Mouse (Mus musculus): ENCODE data around the gene Fat3. TPM values are rescaled to one million over a fixed set of nuclear protein-coding genes. Genes with fewer than 3 reads are reported as not detected.

Gene Fat3
- total RNA-seq, 2 experiments from 2014 or later, result 4.2 TPM

DNA sequence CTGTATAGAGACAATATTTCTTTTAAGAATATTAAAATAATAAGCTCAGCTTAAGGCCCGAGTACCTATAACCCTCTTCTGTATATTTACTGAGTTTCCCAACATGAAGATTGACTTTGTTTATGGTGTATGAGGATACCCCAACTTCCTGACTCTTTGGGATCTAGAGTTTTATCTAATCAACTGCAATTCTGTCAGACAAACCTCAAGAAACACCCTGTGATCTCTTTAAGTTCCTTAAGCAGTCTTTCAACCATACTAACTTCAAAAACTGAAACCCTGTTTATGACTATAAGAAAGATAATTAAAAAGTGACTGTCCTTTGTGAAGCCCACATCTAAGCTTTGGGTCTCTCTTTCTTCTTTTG lies 546.8 kb downstream of the Fat3 start:
- no peak for DNase-seq (ENCODE audit: low spot score in 2 of 2)

DNA sequence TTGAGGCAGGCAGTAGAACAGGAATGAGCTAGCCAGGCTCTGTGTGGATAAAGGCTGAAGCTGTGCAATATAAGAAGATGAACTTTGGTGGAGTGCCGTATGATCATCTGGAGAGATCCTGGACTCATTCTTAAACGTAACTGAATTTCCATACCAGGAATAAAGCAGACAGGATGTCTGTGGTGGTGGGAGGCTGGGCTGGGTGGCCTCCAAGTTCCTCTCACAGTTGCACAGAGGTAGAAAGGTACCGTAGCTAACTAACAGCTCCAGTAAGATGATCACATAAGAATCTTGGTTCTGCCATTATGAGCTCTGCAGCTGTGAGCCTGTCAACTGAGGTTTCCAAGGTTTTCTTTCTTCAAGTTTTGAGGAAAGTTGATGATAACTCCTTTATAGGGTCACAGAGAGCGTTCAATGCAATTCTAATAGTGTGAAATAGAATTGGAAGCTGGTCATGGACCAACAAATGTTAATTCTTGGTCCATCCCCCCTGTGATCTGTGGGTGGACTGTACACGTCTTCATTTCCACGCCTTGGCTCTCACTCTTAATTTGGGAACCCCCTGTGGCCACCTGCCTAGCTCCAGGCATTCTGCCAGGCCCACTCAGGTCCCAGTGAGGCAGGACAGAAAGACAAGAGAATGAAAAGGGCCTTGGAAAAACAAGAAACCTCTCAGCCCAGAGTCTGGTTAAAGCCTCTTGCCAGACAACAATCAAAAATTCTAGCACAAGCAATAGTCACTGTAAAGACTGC lies 547.3 kb downstream of the Fat3 start:
- no peak for DNase-seq (ENCODE audit: low spot score in 2 of 2)

DNA sequence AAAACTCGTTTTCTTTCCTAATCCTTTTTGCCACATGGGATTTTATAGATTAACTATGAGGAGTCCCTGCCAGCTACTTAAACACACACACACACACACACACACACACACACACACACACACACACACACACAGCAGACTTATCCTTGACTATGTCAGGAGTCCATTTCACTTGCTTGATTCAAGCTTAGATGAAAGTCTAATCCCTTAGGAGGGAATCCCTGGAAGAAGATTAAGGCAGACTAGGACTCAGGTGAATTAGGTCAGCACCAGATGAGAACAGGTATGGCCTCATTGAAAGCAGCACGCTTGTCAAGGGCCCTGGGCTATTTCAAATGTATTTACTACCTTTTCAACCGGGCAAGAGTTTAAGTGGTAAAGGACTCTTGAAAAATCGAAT lies 553.0 kb downstream of the Fat3 start:
- no peak for DNase-seq (ENCODE audit: low spot score in 2 of 2)

DNA sequence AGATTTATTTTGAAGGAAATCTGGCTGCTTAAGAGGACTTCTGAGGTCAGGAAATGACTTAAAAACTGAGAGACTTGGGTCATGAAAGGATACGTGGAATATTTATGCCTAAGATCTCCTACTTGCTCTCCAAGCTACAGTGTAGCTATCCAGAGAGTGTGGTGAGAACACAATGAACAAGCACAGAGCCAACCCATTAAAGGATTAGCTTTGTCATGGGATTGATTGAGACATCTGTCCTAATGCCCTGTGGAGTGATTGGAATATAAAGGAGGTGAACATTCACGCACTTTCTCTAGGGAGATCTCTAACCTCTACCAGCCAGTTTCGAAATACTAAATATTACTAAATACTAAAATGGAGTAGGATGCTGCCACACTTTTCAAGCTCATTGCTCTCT lies 556.9 kb downstream of the Fat3 start:
- no peak for DNase-seq (ENCODE audit: low spot score in 2 of 2)

DNA sequence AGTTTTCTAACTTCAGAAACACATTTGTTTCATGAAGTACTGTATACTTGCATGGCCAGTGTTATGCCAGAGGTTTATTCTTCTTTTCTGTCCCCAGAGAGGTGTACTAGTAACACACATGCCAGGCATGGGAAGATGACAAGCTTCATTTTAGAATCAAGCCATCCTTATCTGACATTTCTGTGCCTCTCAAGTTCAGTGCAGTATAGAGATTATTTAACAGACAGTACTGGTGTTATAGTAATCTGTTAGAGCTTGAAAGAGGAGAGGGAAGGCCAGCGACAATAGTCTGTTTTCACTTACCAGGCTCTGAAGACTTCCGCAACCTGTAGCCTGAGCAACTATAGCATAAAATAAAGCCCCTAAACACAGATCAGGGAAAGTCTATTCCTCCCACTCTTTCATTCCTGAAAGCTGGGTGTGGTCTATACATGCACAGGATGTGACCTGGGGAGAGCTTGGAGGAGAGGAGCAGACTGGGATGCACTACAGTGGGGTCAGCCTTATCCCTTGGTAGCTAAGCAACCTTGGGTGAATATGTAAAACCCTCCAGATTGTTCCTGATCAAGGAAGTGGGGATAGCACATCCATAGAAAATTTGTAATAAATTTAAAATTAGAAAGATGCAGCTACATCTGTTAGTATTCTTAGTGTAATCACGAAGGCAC lies 557.5 kb downstream of the Fat3 start:
- DNase-seq (ENCODE audit: low spot score in 2 of 2), result no peak

DNA sequence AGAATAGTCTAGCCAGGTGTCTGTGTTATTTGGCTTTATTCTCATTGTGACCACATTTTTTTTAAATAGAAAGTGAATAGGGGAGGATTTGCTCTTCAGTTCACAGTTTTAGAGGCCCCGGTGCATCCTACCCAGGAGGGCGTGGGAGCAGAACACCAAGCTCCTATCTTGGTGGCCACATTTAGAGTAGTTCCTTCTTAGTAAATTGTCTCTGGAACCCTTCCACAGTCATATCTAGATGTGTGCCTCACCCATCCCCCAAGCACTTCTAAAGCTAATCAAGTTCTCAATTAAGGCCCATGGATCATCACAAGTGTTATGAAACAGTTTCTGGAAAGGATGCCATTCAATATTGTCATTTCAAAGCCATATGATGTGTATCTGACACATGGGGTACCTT lies 559.3 kb downstream of the Fat3 start:
- no peak for DNase-seq (ENCODE audit: low spot score in 2 of 2)

DNA sequence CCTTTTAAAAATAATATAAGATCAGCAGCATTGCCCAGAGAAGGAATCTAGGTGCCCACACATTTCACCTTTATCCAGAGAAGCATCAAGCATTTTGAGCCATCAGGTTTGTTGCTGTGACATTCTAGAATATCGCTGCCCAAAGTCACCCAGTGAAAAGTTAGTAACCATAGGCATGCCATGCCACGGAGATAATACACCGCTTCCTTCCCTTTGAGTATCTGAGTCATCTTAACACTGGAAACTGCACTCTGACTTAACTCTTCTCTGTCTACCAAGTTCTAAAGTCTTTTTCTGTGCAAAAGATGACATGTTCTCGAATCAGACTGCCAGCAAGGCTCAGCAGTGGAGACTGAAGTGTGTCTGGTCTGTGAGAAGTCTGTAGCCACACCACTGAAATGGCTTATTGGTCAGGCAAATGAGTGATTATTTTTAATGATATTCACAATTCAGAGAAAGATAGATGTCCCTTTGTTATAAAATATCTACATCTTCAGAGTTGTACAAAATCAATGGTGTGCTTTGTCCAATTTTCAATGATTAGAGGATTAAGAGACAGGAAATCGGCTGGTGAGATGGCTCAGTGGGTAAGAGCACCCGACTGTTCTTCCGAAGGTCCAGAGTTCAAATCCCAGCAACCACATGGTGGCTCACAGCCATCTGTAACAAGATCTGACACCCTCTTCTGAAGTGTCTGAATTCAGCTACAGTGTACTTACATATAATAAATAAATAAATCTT lies 560.0 kb downstream of the Fat3 start:
- no peak for DNase-seq (ENCODE audit: low spot score in 2 of 2)

DNA sequence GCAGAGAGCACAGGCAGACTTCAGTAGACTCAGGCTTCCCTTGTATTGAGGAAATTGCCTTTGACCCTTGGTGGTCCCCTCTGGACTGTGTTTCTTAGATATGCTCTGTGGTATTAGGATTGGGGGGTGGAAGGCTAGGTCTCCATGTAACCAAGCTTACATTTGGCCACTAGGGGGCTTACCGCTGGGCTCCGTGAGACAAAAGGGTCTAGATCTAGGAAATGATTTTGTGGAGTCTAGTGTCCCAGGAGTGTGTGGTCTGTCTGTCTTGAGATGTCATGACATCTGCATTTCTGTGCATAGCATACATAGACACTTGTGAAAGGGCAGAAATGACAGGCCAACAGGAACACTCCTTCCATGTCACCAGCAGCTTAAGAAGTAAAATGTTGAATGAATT lies 561.5 kb downstream of the Fat3 start:
- no peak for DNase-seq (ENCODE audit: low spot score in 2 of 2)

DNA sequence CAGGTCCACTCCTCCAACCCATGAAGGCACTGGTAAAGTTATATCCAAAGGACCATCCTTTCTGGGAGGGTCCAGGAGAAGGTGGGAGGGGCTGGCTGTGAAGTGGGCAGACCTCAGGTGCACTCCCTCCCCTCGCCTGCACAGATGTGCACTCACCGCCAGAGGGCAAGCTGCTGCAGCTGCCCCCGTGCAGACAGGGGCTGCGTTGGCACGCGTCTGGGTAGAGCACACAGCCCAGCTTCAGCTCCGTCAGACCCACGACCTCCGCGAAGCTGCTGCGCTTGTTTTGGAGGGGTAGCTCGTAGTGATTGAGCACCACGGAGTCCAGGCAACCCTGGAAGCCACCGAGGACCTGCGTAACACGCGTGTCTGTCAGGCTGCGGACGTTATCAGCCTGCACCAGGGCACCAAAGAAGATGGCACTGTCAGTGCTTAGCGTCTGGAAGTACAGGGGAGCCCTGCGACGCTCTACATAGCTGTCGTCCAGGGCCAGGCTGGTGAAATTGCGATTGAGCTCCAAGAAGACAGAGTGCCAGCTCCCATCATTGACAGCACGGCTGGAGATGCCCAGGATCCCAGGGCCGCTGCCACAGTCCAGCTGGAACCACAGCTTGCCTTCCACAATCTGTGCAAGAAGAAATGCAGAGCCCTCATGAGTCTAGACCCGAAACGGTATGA lies 563.1 kb downstream of the Fat3 start:
- no peak for DNase-seq (ENCODE audit: low spot score in 2 of 2)

DNA sequence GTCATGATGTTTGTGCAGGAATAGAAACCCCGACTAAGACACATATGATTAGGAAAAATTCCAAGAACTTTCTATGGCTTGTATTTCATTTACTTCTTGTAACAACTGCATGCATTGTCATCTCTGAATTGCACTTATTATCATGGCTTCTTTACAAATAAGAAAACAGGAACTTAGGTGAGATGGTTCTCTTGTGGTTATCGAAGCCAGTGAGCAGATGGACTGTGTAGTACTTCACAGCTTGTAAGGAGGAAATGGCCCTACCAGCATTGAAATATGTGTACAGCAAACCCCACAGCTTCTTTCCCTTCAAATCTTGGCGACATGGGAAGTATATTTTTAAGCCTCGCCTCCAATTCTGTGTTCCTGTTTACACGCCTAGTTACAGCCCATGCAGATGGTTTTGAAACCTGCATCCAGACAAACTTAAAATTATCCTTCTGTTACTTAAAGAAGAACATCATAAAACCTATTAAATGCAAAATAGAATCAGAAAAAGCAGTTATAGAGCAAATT lies 570.1 kb downstream of the Fat3 start:
- DNase-seq (ENCODE audit: low spot score in 2 of 2), result no peak

DNA sequence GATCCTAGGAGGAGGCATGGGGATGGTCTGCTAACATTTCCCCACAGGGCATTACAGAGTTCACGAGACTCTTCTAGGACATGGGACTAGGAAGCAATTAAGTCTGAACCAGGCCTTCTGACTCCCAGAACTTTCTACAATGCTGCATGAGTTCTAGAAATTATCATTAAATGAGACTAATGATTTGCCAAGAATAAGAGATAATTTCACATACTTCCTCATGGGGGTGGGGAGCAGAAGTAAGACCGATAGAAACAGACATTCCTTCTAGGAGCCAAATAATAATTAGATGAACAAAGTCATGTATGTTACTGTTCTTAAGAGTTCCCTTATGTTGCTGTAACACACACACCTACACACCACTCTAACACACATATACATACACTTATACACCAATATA lies 572.8 kb downstream of the Fat3 start:
- no peak for DNase-seq (ENCODE audit: low spot score in 2 of 2)

DNA sequence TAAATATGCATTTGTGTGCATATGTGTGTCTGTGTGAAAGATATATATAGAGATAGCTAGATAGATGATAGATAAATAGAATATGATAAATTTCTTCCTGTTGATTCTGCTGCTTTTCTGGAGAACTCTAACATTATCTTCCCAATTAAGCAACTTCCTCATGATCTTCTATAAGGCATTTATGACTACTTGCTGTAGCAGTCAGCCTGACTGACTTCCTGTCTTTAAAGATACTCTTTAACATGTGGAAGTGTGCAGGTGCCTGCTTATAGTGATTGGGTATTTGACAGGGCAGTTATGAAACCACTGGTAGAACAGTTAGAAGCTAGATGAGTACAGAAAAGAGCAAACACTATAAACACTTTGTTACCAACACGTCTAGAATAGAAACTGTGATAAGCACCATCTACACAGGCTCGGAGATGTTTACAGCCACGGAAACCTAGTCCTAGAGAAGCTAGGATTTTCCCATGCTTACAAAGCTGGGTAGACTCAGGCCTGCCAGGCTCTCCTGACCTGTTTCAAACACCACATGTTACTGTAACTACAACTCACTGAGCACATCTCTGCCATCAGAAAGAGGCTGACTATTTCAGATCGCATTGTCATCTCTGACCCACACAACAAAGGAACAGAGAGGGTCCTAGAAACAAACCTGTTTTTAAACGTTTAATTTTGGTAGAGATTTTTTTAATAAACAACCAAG lies 573.6 kb downstream of the Fat3 start:
- no peak for DNase-seq (ENCODE audit: low spot score in 2 of 2)

DNA sequence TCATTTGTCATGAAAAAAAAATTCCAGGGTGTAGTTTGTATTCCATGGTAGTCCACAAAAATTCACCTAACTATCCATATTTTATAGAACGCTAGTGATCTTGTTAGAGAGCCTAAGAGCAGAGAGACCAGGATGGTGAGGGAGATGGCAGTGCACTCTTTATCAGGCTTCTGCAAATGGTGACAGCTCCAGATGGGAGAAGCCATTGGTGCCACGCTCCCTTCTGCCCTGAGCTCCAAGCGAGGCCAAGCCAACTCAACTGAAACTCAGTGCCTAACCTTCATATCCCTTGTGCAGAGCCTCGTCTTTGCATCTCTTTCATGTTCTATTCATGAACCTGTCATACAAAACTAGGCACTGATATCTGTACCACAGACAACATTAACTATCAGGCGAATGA lies 575.8 kb downstream of the Fat3 start:
- no peak for DNase-seq (ENCODE audit: low spot score in 2 of 2)

DNA sequence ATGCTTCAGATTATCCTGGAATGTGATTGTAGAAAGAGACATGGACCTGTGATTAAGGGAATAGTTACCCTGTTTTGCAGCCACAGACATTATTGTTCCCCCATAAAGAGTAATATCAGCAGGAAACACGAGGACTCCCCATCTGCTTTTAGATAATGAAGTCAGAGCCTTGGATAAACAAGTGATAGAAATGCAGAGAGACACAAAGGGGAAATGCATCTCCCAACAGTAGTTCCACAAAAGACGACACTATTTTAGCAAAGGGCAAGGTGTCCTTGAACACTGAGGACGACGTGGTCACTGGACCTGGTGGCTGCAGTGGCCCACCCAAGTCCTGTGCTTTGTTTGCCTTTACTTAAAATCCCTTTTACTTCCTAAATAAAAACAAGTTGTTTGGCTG lies 580.8 kb downstream of the Fat3 start:
- DNase-seq (ENCODE audit: low spot score in 2 of 2), result no peak

DNA sequence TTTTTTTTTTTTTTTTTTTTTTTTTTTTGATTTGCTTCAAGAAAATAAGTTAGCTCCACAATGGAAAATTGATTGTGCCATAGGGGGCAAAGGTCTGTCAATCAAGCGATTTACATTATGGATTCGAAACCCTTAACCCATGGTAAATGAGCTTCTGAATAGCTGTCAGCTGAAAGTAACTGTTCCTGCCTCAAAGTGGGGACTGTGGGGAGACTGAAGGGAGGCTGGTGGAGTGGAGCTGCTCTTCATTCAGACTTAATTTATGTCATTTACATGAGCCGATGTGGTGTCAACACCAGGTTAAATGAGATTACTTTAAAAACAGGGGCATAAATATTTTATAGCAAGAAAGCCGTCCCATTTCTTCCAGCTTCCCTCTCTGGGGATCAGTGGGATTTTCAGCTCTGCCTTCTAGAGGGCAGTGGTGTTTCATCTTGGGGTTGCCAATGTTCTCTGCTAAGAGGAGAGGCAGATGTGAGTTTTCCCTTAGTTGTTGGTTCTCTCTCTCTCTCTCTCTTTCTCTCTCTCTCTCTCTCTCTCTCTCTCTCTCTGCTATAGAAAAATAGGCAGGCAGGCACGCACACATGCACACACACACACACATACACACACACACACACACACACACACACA lies 581.6 kb downstream of the Fat3 start:
- DNase-seq (ENCODE audit: low spot score in 2 of 2), result no peak

DNA sequence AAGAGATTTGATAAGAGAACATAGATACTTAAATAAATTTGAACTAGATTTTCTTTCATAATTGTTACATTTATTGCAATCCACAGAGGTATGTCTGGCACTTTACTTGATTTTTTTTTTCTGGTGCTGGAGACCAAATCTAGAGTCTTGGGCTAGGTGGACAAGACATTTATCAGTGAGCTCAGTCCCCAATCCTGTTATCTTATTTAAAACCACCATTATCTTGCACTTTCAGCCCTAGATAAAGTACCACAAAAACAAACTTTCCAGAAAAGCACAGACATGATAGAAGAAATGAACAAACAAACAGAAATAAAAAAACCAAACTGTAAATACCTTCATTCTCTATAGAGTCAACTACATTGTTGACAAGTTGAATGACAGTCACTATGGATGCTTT lies 584.5 kb downstream of the Fat3 start:
- DNase-seq (ENCODE audit: low spot score in 2 of 2), result no peak

DNA sequence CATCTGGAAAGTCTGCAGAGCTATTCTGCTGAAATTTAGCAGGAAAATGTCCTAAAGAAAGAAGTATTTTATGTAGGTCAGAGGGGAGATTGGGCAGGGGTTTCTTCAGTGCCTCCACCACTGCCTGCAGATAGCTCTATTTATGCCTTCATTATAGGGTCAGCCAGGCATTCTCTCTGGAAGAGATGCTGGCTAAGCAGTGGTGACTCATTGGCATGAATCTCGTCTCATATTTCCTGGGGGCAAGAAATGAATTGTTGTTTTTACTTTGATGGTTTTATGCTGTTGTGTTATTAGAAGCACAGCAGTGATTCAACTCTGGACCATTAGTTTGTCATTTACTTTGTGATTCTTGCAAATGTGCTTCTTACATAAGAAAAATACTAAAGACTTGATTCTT lies 588.4 kb downstream of the Fat3 start:
- DNase-seq (ENCODE audit: low spot score in 2 of 2), result no peak

DNA sequence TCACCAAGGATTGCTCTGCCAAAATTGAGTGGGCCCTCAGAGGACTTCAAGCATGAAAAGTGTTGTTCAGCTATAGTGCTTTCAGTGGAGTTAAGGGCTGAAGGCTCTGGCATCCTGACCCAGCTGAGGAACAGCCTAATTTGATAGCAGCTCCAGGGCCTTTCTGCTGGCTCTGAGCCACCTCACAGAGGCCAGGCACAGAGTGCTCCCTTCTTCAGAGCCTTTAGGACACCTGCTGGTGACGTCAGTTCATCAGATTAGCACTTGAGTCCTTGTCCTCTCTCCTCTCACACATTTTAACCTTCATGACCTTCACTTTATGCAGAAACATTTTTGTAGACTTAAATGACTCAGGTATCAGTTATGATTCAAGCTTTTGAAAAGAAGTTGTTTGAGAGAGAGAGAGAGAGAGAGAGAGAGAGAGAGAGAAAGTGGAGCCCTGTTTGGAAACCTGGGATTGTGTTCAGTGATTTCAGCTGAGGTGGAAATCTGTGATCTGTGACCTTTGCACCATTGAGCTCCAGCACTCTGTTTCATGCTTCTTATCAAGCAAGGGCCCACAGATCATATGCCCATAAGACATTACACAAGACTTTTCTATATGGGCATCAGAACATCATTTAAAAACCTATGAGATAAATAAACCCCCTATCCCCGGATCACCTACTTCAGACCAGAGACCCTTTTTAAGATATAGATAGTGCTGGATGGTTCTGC lies 591.5 kb downstream of the Fat3 start:
- no peak for DNase-seq (ENCODE audit: low spot score in 2 of 2)

DNA sequence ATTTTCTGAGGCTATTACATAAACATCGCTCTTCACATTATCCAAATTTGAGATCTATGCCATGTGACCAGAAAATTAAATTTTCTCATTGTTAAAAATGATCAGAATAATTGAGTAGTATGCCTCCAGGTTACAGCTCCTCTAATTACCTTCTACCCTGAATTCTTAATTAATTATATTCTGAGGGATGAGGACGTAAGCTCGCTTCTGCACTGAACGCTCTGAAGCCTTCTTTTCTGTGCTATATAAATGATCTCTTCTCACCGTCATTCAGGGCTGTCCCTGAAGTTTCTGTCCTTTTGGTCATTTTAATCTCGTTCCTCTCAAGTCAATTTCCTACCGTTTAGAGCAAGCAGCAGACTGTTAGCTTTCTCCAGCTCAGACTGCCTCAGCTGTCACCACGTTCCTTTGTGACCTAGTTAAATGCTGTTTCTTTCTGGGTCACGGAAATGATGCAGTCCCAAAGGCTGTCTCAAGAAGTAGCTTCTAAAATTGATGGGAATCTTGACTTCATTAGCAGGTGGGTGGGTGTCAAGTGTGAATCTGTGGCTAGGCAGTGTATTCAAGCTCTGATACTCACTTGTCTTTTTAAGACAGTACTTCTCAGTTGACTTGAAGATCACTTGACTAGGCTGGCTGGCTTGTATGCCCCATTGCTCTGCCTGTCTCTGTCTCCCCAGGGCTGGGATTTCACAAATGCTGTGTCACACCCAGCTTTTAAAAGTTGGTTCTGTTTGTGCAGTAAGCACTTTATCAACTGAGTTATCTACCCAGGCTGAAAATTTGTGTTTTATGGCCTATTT lies 596.9 kb downstream of the Fat3 start:
- DNase-seq (ENCODE audit: low spot score in 2 of 2), result no peak

All from adrenal gland, postnatal 4 days (tissue).